Mouse (Mus musculus) limb, embryonic 14.5 days (tissue): ENCODE results near the gene Hist1h2bc. TPM values are rescaled to one million over a fixed set of nuclear protein-coding genes. Genes with fewer than 3 reads are reported as not detected.

Experiments used
- ATAC-seq: fragments of 200-750 bp; cut with Nextera tagmentation; 2 replicates; pipeline ENCODE4 v1.8.0; 2017; ENCODE audit warnings: low read depth, moderate number of reproducible peaks, moderate TSS enrichment; ENCODE audit not compliant: low FRiP score
- DNase-seq: peaks from one replicate; pipeline ENCODE4 v3.0.0-alpha.2; 2015; ENCODE audit warnings: low spot score
- H3K27ac ChIP-seq: fragments of 300-500 bp; sonication (generic); replicated peaks from 2 replicates; pipeline ENCODE4 v1.5.1; 2014; ENCODE audit warnings: low read depth, mild to moderate bottlenecking, low read length, moderate library complexity, mixed read lengths
- H3K27me3 ChIP-seq: fragments of 300-500 bp; sonication (generic); 2 replicates; pipeline ENCODE4 v1.6.1; 2014; ENCODE audit warnings: low read length, mixed read lengths; ENCODE audit not compliant: control insufficient read depth, insufficient read depth
- H3K36me3 ChIP-seq: fragments of 300-500 bp; sonication (generic); 2 replicates; pipeline ENCODE4 v1.6.1; 2014; ENCODE audit warnings: mild to moderate bottlenecking, low read length, moderate library complexity, mixed read lengths; ENCODE audit not compliant: control insufficient read depth, insufficient read depth
- H3K4me1 ChIP-seq: fragments of 300-500 bp; sonication (generic); 2 replicates; pipeline ENCODE4 v1.6.1; 2014; ENCODE audit warnings: antibody characterized with exemption, low read length, mixed read lengths; ENCODE audit not compliant: control insufficient read depth, insufficient read depth
- H3K4me2 ChIP-seq: fragments of 300-500 bp; sonication (generic); replicated peaks from 2 replicates; pipeline ENCODE4 v1.6.1; 2014; ENCODE audit warnings: low read depth, mild to moderate bottlenecking, low read length, moderate library complexity; ENCODE audit not compliant: severe bottlenecking
- H3K4me3 ChIP-seq: fragments of 300-500 bp; sonication (generic); replicated peaks from 2 replicates; pipeline ENCODE4 v1.5.1; 2014; ENCODE audit warnings: low read length
- H3K9ac ChIP-seq: fragments of 300-500 bp; sonication (generic); 2 replicates; pipeline ENCODE4 v1.6.1; 2014; ENCODE audit warnings: mild to moderate bottlenecking, low read depth, low read length, moderate library complexity; ENCODE audit not compliant: severe bottlenecking
- H3K9me3 ChIP-seq: fragments of 300-500 bp; sonication (generic); 2 replicates; pipeline ENCODE4 v1.6.1; 2016; ENCODE audit warnings: low read length; ENCODE audit not compliant: control insufficient read depth
- POLR2A ChIP-seq: fragments of 200-500 bp; IDR thresholded peaks from 2 replicates; pipeline ENCODE4 v1.8.0; 2012; ENCODE audit warnings: inconsistent platforms, mild to moderate bottlenecking, moderate library complexity, borderline replicate concordance; ENCODE audit not compliant: insufficient read depth, insufficient read length; ENCODE audit errors: extremely low read depth
- WGBS: fragments of 180-500 bp; shearing (Covaris S2); extraction: QIAGEN DNeasy Blood & Tissue Kit; methylation state at CpG from one replicate; pipeline ENCODE4 v1.1.7; 2014; 5-methylcytosine and 5-hydroxymethylcytosine counted together
- polyA plus RNA-seq, 2 experiments: library from polyadenylated mRNA; depleted of rRNA in 1 of 2; stranded (reverse) in 1 of 2; unstranded in 1 of 2; fragments of >200 nt; fragmentation: Nextera tagmentation in 1 of 2; extraction: Ambion mirVana in 1 of 2; gene quantifications; 2 replicates each; pipeline versions ENCODE4 v1.2.1 to v1.2.3; 2012 to 2014

Gene Hist1h2bc
- polyA plus RNA-seq, 2 experiments, result 44.4 to 48.2 TPM

- Histone ChIP-seq H3K27me3 (no peaks in the 10 kb centered on the region), H3K4me1 (no peaks in the 10 kb centered on the region), H3K27ac (no peak overlapping the region), H3K4me3 (no peak overlapping the region), H3K4me2 (no peak overlapping the region), H3K36me3 (no peaks in the 10 kb centered on the region), H3K9me3 (no peaks in the 10 kb centered on the region), H3K9ac (no peak overlapping the region)
- 96% methylated on average over 9 of the region's 9 CpGs for WGBS
- no peak for DNase-seq
- TF ChIP-seq POLR2A, result no peak
- ATAC-seq, result no peak
Observed at GRCm38 (mm10) chr13:23729192-23729525, 45.2 kb downstream of the Hist1h2bc start.

DNA sequence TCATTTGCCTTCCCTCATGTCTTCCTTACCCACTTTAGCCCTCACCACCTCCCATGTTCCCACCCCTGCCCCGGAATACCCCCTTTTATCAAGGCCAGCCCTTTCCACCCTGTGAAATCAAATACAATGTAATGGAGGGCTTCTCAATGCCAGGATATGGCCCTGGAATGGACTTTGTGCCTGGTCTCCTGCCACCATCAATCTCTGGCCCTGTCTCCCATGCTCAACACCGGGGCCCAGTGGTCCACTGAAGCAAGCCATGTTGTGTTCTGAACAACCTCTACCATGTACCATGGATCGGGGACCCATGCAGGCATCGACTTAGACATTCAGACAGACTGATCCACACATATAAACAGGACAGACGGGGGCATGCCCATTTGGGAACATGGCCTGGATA is 45.7 kb downstream of the Hist1h2bc start:
- Histone ChIP-seq H3K4me3 (no peak overlapping the region), H3K4me2 (no peak overlapping the region), H3K9ac (no peak overlapping the region), H3K27me3 (no peaks in the 10 kb centered on the region), H3K36me3 (no peaks in the 10 kb centered on the region), H3K4me1 (no peaks in the 10 kb centered on the region), H3K27ac (no peak overlapping the region), H3K9me3 (no peaks in the 10 kb centered on the region)
- DNase-seq, result no peak
- TF ChIP-seq POLR2A, result no peak
- 90% methylated on average over 5 of the region's 5 CpGs for WGBS
- ATAC-seq, result no peak

DNA sequence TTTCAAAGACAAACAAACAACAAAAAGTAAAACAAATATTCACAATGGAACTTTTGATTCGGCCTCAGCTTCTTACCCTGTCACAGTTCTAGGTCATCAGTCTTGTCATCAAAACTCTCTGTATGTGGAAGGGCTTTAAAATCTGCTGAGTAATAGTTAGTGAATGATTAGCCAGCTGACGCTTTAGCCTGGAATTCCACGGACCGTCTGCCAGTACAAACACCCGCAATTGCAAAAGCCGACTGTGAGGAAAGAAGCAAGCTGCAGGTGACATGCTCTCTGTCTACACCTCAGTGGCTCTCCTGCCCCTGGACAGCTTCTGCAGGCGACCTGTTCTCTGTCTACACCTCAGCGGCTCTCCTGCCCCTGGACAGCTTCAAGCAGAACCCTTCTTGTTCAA is 46.5 kb downstream of the Hist1h2bc start:
- DNase-seq (no peak), ATAC-seq (no peak)
- Histone ChIP-seq H3K4me2 (no peak overlapping the region), H3K4me3 (no peak overlapping the region), H3K9me3 (no peaks in the 10 kb centered on the region), H3K4me1 (no peaks in the 10 kb centered on the region), H3K9ac (no peak overlapping the region), H3K27ac (no peak overlapping the region), H3K27me3 (no peaks in the 10 kb centered on the region), H3K36me3 (no peaks in the 10 kb centered on the region)
- WGBS, result 42% methylated on average over 8 of the region's 8 CpGs
- no peak for TF ChIP-seq POLR2A

DNA sequence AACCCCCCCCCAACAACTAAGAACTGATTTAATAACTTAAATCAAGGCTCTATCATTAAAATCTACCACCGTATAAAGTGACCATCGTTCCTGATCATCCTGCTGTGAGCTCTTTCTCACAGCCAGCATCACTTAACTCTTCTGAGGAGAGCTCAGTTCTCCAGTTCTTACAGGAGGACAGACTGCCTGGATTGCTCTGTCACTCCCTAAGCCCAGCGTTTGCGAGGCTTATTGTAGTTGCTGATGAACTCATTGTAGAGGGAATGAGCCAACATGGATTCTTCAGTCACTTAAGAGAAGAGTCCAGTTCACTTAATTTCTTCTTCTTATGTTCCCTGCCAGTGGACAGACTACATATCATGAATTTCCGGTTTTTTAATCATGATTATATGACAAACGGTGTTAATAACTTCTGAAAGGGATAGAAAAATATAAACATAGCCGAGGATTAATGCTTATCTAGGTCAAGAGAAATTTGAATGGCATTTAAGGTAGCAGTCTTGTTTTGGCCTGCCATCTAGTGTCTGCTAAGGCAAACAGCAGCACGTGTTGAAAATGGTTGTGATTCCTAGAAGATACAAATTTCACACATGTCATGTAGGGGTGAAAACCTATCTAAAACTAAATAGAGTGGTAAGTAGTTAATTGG is 48.3 kb downstream of the Hist1h2bc start:
- H3K27ac ChIP-seq, result no peak overlapping the region
- H3K27me3 ChIP-seq, result no peaks in the 10 kb centered on the region
- no peaks in the 10 kb centered on the region for H3K9me3 ChIP-seq
- no peak overlapping the region for H3K4me2 ChIP-seq
- peak; percentile 50; the same call in 1 of the 2 replicates for ATAC-seq
- H3K9ac ChIP-seq, result no peak overlapping the region
- 26% methylated on average over 8 of the region's 8 CpGs for WGBS
- peak; percentile 74 for DNase-seq
- no peak overlapping the region for H3K4me3 ChIP-seq
- H3K36me3 ChIP-seq, result no peaks in the 10 kb centered on the region
- no peak for TF ChIP-seq POLR2A
- H3K4me1 ChIP-seq, result no peaks in the 10 kb centered on the region

GRCm38 (mm10) chr13:23737091-23737490 is 53.1 kb downstream of the Hist1h2bc start:
- Histone ChIP-seq H3K4me3 (no peak overlapping the region), H3K9ac (no peak overlapping the region), H3K4me2 (no peak overlapping the region), H3K27me3 (no peaks in the 10 kb centered on the region), H3K36me3 (no peaks in the 10 kb centered on the region), H3K27ac (no peak overlapping the region), H3K4me1 (peaks cover 9% of the 10 kb centered on the region), H3K9me3 (no peaks in the 10 kb centered on the region)
- DNase-seq (no peak), ATAC-seq (no peak)
- WGBS, result 71% methylated on average over 5 of the region's 5 CpGs
- no peak for TF ChIP-seq POLR2A
